Mouse (Mus musculus) kidney, embryonic 16.5 days (tissue): ENCODE results near the gene Chd1l. TPM values are rescaled to one million over a fixed set of nuclear protein-coding genes. Genes with fewer than 3 reads are reported as not detected.

Experiments used
- ATAC-seq: fragments of 200-750 bp; cut with Nextera tagmentation; 2 replicates; pipeline ENCODE4 v1.8.0; 2017; ENCODE audit warnings: moderate TSS enrichment; ENCODE audit not compliant: low FRiP score, low TSS enrichment
- H3K27ac ChIP-seq: fragments of 300-500 bp; sonication (generic); 2 replicates; pipeline ENCODE4 v1.5.1; 2014; ENCODE audit warnings: low read length
- H3K27me3 ChIP-seq: fragments of 300-500 bp; sonication (generic); 2 replicates; pipeline ENCODE4 v1.6.1; 2014; ENCODE audit warnings: low read length, control low read depth, mixed read lengths; ENCODE audit not compliant: insufficient read depth
- H3K36me3 ChIP-seq: fragments of 300-500 bp; sonication (generic); 2 replicates; pipeline ENCODE4 v1.6.1; 2014; ENCODE audit warnings: low read length, control low read depth, mixed read lengths; ENCODE audit not compliant: insufficient read depth
- H3K4me1 ChIP-seq: fragments of 300-500 bp; sonication (generic); 2 replicates; pipeline ENCODE4 v1.6.1; 2014; ENCODE audit warnings: low read length, control low read depth, mixed read lengths; ENCODE audit not compliant: insufficient read depth
- H3K4me2 ChIP-seq: fragments of 300-500 bp; sonication (generic); replicated peaks from 2 replicates; pipeline ENCODE4 v1.6.1; 2014; ENCODE audit warnings: low read depth, low read length
- H3K4me3 ChIP-seq: fragments of 300-500 bp; sonication (generic); 2 replicates; pipeline ENCODE4 v1.5.1; 2014; ENCODE audit warnings: mild to moderate bottlenecking, low read length
- H3K9ac ChIP-seq: fragments of 300-500 bp; sonication (generic); replicated peaks from 2 replicates; pipeline ENCODE4 v1.6.1; 2014; ENCODE audit warnings: low read length
- H3K9me3 ChIP-seq: fragments of 300-500 bp; sonication (generic); 2 replicates; pipeline ENCODE4 v1.6.1; 2016; ENCODE audit warnings: low read length, control low read depth
- WGBS: fragments of 180-500 bp; shearing (Covaris S2); extraction: QIAGEN DNeasy Blood & Tissue Kit; methylation state at CpG from one replicate; pipeline ENCODE4 v1.1.7; 2014; 5-methylcytosine and 5-hydroxymethylcytosine counted together
- polyA plus RNA-seq: library from polyadenylated mRNA; unstranded; fragments of >200 nt; fragmentation: Nextera tagmentation; extraction: Ambion mirVana; gene quantifications from 2 replicates; pipeline ENCODE4 v1.2.1, GENCODE M21; 2015

The Chd1l gene
- polyA plus RNA-seq, 1 experiment from 2014 or later, result 19.0 TPM

- no peak overlapping the region for H3K4me3 ChIP-seq
- ATAC-seq, result no peak
- no peaks in the 10 kb centered on the region for H3K4me1 ChIP-seq
- 47% methylated on average over 8 of the region's 8 CpGs for WGBS
- no peaks in the 10 kb centered on the region for H3K27me3 ChIP-seq
- H3K27ac ChIP-seq, result no peak overlapping the region
- H3K9ac ChIP-seq, result no peak overlapping the region
- H3K36me3 ChIP-seq, result no peaks in the 10 kb centered on the region
- H3K9me3 ChIP-seq, result no peaks in the 10 kb centered on the region
- no peak overlapping the region for H3K4me2 ChIP-seq
Measured at GRCm38 (mm10) chr3:97546205-97546604, 63.8 kb downstream of the Chd1l start.

DNA sequence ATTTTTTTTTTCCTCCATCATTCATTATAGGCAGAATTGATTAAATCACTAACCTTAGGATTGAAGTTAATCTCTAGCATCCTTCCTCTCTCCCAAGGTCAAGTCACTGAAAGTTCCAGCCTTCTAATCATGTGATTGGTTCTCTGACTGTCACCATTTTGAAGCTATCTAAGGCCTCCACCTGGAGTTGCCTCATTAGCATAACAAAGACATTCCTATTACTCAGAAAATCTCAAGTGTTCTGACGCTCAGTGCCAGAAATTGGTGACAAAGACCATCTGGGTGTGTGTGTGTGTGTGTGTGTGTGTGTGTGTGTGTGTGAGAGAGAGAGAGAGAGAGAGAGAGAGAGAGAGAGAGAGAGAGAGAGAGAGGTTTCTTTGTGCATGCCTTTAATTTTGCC is 69.8 kb downstream of the Chd1l start:
- no peak overlapping the region for H3K27ac ChIP-seq
- no peaks in the 10 kb centered on the region for H3K4me1 ChIP-seq
- no peak overlapping the region for H3K9ac ChIP-seq
- H3K9me3 ChIP-seq, result no peaks in the 10 kb centered on the region
- no peaks in the 10 kb centered on the region for H3K27me3 ChIP-seq
- no peaks in the 10 kb centered on the region for H3K36me3 ChIP-seq
- no peak for ATAC-seq
- no peak overlapping the region for H3K4me2 ChIP-seq
- H3K4me3 ChIP-seq, result no peak overlapping the region
- 29% methylated on average over 1 of the region's 1 CpGs for WGBS

DNA sequence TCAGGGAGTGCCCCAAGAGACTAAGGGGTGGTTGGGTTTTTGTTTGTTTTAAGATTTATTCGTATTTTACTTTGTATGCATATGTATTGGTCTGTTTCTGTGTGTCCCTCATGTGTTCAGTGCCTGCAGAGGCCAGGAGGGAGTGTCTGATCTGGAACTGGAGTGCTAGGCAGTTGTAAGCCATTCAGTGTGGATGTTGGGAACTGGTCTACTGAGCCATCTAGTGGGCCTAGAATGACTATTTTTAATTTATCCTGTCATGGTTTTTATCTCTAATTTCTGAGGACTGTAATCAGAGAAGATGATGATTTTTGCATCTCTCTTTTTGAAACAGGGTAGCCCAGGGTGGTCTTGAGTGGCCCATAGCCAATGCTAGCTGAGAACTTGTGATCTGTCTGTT is 71.4 kb downstream of the Chd1l start:
- Histone ChIP-seq H3K27me3 (no peaks in the 10 kb centered on the region), H3K4me3 (no peak overlapping the region), H3K27ac (no peak overlapping the region), H3K9me3 (no peaks in the 10 kb centered on the region), H3K36me3 (no peaks in the 10 kb centered on the region), H3K9ac (no peak overlapping the region), H3K4me2 (no peak overlapping the region), H3K4me1 (no peaks in the 10 kb centered on the region)
- no peak for ATAC-seq
- 47% methylated on average over 1 of the region's 1 CpGs for WGBS

DNA sequence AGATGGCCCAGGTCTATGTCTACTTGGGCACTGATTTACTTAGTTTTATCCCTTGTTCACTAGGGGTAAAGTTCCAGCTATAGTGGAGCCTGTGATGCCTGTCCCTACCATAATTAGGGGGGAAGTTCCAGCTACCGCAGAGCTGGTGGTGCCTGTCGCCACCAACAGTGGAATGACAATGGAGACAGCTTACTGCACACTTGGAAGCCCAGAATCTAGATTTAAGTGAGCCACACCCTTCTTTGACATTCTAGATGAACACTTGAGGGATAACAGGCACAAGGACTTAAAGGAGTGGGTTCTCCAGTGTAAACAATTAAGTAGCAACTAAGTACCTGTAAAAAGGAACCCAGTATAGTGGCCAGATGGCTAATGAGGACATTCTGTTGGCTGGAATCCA is 73.0 kb downstream of the Chd1l start:
- H3K9me3 ChIP-seq, result no peaks in the 10 kb centered on the region
- H3K4me3 ChIP-seq, result no peak overlapping the region
- H3K27ac ChIP-seq, result no peak overlapping the region
- WGBS, result 89% methylated on average over 2 of the region's 2 CpGs
- H3K36me3 ChIP-seq, result no peaks in the 10 kb centered on the region
- no peak for ATAC-seq
- no peak overlapping the region for H3K4me2 ChIP-seq
- no peaks in the 10 kb centered on the region for H3K27me3 ChIP-seq
- H3K4me1 ChIP-seq, result no peaks in the 10 kb centered on the region
- no peak overlapping the region for H3K9ac ChIP-seq

DNA sequence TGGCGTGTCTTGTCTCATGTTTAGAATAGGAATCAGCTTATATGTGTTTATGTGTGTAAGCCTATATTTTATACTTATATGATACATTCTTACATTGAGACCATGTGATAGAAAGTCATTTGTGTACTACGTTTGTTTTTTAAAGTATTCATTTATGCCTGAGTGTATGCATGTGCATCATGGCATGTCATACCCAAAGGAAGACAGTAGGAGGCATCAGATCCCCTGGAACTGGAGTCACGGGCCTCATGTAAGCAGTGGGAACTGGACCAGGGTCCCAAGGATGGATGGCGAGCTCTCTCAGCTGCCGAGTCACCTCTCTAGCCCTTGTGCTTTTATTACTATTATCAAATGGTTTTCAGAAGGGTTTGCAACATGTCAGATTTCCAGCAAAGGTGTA is 74.3 kb downstream of the Chd1l start:
- H3K4me3 ChIP-seq, result no peak overlapping the region
- H3K36me3 ChIP-seq, result no peaks in the 10 kb centered on the region
- 92% methylated on average over 5 of the region's 5 CpGs for WGBS
- no peak for ATAC-seq
- no peak overlapping the region for H3K9ac ChIP-seq
- no peak overlapping the region for H3K27ac ChIP-seq
- H3K4me2 ChIP-seq, result no peak overlapping the region
- H3K9me3 ChIP-seq, result no peaks in the 10 kb centered on the region
- H3K27me3 ChIP-seq, result no peaks in the 10 kb centered on the region
- H3K4me1 ChIP-seq, result no peaks in the 10 kb centered on the region

DNA sequence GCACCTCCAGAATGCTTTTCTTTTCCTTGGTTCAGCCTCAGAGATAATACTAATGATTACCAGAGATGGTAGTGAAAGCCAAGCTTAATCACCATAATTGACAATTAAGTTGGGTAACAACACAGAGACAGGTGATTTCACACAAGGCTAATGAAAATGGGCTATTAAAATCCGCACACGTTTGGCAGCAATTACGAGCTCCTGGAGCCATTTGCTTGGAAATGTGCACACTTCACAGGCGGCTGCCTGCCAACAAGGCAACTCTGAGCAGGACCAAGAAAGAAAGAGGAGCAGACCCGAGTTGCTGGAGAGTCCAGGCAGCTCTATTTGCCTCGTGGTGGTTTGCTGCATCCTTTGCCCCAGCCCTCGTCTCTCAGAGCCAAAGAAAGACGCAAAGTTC is 84.5 kb downstream of the Chd1l start:
- 0 out of 2 replicates have a peak, but pooled peaks cover 3% of the 10 kb centered on the region for H3K9me3 ChIP-seq
- WGBS, result 52% methylated on average over 8 of the region's 8 CpGs
- H3K27me3 ChIP-seq, result no peaks in the 10 kb centered on the region
- no peak for ATAC-seq
- no peak overlapping the region for H3K27ac ChIP-seq
- H3K36me3 ChIP-seq, result no peaks in the 10 kb centered on the region
- H3K4me2 ChIP-seq, result no peak overlapping the region
- no peaks in the 10 kb centered on the region for H3K4me1 ChIP-seq
- no peak overlapping the region for H3K9ac ChIP-seq
- no peak overlapping the region for H3K4me3 ChIP-seq

DNA sequence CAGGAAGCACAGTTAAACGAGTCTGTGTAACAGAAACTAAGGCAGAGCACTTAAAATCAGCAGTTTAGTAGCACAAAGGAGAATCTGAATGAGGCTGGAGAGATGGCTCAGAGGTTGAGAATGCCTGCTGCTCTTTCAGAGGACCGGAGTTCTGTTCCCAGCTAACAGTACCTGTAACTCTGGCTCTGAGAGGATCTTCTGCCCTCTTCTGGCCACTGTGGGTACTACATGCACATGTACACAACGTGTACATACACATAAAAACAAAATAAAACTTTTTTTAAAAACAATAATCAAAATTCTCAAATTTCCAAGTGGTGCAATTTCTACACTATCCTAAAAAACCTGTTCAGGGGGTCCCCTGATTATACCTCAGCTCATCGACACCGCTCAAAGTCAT is 85.2 kb downstream of the Chd1l start:
- 80% methylated on average over 5 of the region's 5 CpGs for WGBS
- Histone ChIP-seq H3K4me2 (no peak overlapping the region), H3K4me3 (no peak overlapping the region), H3K27me3 (no peaks in the 10 kb centered on the region), H3K4me1 (no peaks in the 10 kb centered on the region), H3K9ac (no peak overlapping the region), H3K27ac (no peak overlapping the region), H3K36me3 (no peaks in the 10 kb centered on the region), H3K9me3 (peaks cover 5% of the 10 kb centered on the region; the same call in 1 of the 2 replicates)
- ATAC-seq, result no peak

DNA sequence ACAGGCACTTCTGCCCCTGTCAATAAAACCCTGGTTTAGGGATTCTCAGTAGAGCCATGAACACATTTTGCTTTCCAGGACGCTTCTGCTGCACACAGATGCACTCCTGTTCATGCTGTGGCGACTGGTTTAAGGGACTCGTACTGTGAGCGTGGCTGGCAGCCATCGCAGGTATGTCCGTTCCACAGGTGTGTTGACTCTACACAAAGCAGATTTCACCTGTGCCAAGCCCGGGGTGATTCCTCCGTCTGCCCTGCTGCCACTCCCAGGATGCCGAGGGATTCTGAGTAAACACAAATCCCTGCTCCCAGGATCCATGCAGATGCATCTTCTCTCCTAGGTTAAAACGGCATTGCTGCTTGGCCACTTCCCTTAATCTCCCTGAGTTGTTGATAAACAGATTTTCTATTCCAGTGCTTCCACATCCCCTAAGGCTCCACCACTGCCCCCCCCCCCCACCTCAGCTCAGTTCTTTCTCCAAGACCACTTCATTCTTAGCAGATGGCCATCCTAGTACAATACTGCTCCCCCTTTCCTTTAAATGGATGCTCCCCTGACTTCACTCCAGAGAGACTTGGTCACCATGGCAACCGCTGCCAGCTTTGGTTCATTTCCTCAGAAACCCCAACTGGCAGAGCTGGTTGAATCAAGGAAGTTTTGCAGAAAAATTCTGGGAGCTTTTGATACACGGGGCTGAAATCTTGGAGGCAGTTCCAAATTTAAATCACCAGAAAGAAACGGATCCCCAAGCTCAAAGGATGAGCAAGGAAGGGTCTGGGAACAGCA is 87.9 kb downstream of the Chd1l start:
- Histone ChIP-seq H3K27me3 (no peaks in the 10 kb centered on the region), H3K4me2 (no peak overlapping the region), H3K4me3 (no peak overlapping the region), H3K4me1 (no peaks in the 10 kb centered on the region), H3K36me3 (no peaks in the 10 kb centered on the region), H3K9ac (no peak overlapping the region), H3K27ac (no peak overlapping the region), H3K9me3 (peaks cover 24% of the 10 kb centered on the region)
- 78% methylated on average over 13 of the region's 13 CpGs for WGBS
- no peak for ATAC-seq

DNA sequence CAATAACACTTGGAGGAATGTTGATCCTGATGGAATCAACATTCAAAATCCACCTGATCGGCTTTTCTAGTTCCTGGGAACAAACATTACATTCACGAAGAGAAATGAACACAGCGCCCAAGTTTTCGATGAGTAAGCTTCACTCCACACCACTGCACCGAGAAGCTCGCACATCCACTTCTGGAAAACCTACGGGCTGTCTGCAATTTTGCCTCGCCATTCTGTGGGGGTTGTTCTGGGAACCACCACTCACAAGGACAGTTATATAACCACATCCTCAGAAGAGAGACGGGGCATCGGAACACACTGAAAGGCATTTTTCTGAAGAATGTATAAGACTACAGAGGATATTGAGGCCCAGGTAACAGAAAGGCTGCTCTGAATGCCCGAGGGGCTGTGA is 90.1 kb downstream of the Chd1l start:
- H3K27ac ChIP-seq, result no peak overlapping the region
- no peaks in the 10 kb centered on the region for H3K27me3 ChIP-seq
- H3K4me2 ChIP-seq, result no peak overlapping the region
- no peaks in the 10 kb centered on the region for H3K4me1 ChIP-seq
- H3K4me3 ChIP-seq, result no peak overlapping the region
- WGBS, result 95% methylated on average over 11 of the region's 11 CpGs
- H3K9me3 ChIP-seq, result peaks cover 24% of the 10 kb centered on the region
- no peak for ATAC-seq
- no peaks in the 10 kb centered on the region for H3K36me3 ChIP-seq
- H3K9ac ChIP-seq, result no peak overlapping the region

DNA sequence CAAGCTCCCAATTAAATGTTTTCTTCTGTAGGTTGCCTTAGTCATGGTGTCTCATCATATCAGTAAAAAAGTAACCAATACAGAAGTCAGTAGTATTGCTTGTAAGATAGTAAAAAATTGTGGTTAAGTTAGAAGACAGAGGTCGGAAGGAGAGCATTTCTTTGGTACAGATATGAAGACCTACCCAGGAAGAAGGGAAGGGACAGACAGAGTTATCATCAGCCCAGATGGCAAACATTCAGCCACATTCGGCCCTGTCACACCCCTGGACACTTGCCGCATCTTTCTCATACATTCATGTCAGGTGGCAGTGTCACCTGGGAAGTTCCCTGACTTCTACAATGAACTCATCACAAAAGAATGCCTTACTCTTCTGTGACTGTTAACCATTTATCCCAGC is 97.7 kb downstream of the Chd1l start:
- no peaks in the 10 kb centered on the region for H3K27me3 ChIP-seq
- H3K9ac ChIP-seq, result no peak overlapping the region
- no peak overlapping the region for H3K4me2 ChIP-seq
- H3K9me3 ChIP-seq, result peaks cover under 1% of the 10 kb centered on the region; the same call in 1 of the 2 replicates
- no peak overlapping the region for H3K4me3 ChIP-seq
- no peak overlapping the region for H3K27ac ChIP-seq
- H3K4me1 ChIP-seq, result no peaks in the 10 kb centered on the region
- no peak for ATAC-seq
- no peaks in the 10 kb centered on the region for H3K36me3 ChIP-seq
- 93% methylated on average over 3 of the region's 3 CpGs for WGBS
